Mouse (Mus musculus): Measurements from ENCODE around the gene Phf20. TPM values are rescaled to one million over a fixed set of nuclear protein-coding genes. Genes with fewer than 3 reads are reported as not detected.

The Phf20 gene
- polyA plus RNA-seq, 1 experiment = 10.9 TPM

DNA sequence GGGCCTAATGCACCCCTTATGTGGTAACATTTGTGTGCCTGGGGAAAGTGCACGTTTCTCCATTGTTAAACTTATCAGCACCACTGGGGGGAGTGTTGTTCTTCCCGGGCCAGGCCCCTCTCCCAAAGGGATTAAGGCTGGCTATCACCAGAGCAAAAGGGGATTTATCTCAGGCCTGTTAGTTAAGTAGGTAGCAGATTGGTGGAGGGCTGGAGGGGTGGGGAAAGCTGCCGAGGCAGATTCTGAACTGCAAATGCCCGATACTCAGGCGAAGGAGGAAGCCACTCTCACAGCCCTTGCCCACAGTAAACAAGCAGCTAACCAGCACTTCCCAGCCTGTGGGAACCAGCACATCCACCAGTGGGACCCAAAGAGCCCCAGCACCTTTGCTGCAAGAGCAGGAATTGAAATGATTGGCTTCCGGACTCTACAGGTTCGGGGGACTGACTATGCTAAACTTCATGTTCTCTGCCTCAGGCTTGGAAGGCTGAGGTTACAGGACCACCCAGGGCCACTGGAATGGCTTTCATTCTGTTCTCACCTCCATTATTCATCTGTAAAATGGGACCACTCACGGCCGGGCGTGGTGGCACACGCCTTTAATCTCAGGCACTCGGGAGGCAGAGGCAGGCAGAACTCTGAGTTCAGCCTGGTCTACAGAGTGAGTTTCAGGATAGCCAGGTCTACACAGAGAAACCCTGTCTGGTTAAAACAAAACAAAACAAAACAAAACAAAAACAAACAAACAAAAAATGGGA lies 148.7 kb downstream of the Phf20 start:
- TF ChIP-seq POLR2A (IDR thresholded peaks at IDR 0.05; ENCODE audit: low read depth, low read length) (no peak), CTCF (IDR thresholded peaks at IDR 0.05; ENCODE audit: extremely low read depth, insufficient read depth, insufficient read length, insufficient replicate concordance) (no peak)
- DNase-seq (ENCODE audit: low read depth in 1 of 2, low spot score in 2 of 2) = no peak
- Histone ChIP-seq H3K4me1 (ENCODE audit: control insufficient read depth, insufficient read depth, insufficient read length) (no peaks in the 10 kb centered on the region), H3K4me3 (ENCODE audit: extremely low read depth, insufficient read depth, insufficient read length) (no peak overlapping the region), H3K36me3 (ENCODE audit: control insufficient read depth, insufficient read depth, low read length) (no peaks in the 10 kb centered on the region), H3K27me3 (ENCODE audit: control insufficient read depth, insufficient read depth, low read length) (no peaks in the 10 kb centered on the region), H3K27ac (ENCODE audit: insufficient read depth, low read length) (no peak overlapping the region)
- WGBS = 61% methylated on average over 12 of the region's 12 CpGs

DNA sequence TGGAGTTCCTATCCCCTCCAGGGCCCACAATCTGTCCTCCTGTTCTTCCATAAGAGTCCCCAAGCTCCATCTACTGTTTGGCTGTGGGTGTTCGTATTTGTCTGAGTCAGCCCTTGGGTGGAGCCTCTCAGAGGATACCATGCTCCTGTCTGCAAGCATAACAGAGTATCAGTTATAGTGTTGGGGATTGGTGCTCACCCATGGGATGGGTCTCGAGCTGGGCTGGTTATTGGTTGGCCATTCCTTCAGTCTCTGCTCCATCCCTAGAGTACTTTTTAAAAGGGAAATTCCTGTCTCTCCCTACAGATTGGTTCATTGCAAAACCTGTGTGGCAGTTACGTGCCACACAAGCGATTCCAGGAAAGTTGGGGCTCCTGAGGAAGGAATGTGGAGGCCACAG lies 152.5 kb downstream of the Phf20 start:
- 86% methylated on average over 4 of the region's 4 CpGs for WGBS
- DNase-seq (ENCODE audit: low read depth in 1 of 2, low spot score in 2 of 2) = no peak
- TF ChIP-seq POLR2A (IDR thresholded peaks at IDR 0.05; ENCODE audit: low read depth, low read length) = no peak
- no peak for TF ChIP-seq CTCF (IDR thresholded peaks at IDR 0.05; ENCODE audit: extremely low read depth, insufficient read depth, insufficient read length, insufficient replicate concordance)

DNA sequence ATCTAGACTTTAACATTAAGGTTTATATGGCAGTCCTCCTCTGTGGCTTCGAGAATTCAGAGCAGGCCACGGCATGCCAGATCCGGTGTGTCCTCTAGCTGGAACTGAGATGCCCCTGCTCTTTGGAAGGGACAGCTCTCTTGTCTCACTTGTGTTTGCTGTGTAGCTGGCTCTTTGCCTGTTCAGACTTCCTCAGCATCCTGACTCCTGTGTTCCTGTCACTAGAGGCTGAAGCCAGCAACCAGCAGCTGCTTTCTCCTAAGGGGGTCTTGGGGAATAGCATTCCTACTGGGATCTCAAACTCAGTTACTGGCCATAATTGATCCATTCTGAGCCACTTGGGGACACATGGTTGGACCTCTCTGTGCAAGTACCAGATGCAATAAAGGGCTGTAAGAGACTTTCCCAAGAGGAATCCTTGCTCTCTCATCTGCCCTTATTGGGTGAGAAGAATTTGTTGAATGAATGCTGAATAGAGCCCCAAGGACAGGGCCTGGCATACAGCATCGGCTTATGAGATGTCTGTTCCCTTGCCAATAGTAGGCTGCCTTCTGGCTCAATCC lies 153.1 kb downstream of the Phf20 start:
- H3K4me1 ChIP-seq (ENCODE audit: control insufficient read depth, insufficient read depth, insufficient read length) = no peaks in the 10 kb centered on the region
- no peak overlapping the region for H3K27ac ChIP-seq (ENCODE audit: insufficient read depth, low read length)
- H3K27me3 ChIP-seq (ENCODE audit: control insufficient read depth, insufficient read depth, low read length) = no peaks in the 10 kb centered on the region
- H3K4me3 ChIP-seq (ENCODE audit: extremely low read depth, insufficient read depth, insufficient read length) = no peak overlapping the region
- 88% methylated on average over 4 of the region's 4 CpGs for WGBS
- TF ChIP-seq CTCF (IDR thresholded peaks at IDR 0.05; ENCODE audit: extremely low read depth, insufficient read depth, insufficient read length, insufficient replicate concordance) (no peak), POLR2A (IDR thresholded peaks at IDR 0.05; ENCODE audit: low read depth, low read length) (no peak)
- no peaks in the 10 kb centered on the region for H3K36me3 ChIP-seq (ENCODE audit: control insufficient read depth, insufficient read depth, low read length)
- no peak for DNase-seq (ENCODE audit: low read depth in 1 of 2, low spot score in 2 of 2)

More for the DNA sequence above, 152.5 kb downstream of the Phf20 start:
- Histone ChIP-seq H3K36me3 (ENCODE audit: control insufficient read depth, insufficient read depth, low read length) (no peaks in the 10 kb centered on the region), H3K4me3 (ENCODE audit: extremely low read depth, insufficient read depth, insufficient read length) (no peak overlapping the region), H3K4me1 (ENCODE audit: control insufficient read depth, insufficient read depth, insufficient read length) (no peaks in the 10 kb centered on the region), H3K27ac (ENCODE audit: insufficient read depth, low read length) (no peak overlapping the region), H3K27me3 (ENCODE audit: control insufficient read depth, insufficient read depth, low read length) (no peaks in the 10 kb centered on the region)

DNA sequence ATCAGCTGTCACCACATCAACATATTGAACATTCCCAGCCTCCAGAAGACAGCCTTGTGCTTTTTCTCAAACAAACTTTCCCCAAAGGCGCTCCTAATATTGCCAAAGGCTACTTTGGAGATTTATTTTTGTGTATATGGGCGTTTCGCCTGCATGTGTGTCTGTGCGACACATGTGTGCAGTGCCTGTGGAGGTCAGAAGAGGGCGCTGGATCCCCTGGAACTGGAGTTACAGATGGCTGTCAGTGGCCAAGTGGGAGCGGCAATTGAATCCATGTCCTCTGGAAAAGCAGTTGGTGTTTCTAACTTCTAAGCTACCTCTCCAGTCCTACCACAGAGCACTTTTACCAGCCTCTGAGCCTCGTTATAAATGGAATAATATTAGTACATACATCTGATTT lies 155.0 kb downstream of the Phf20 start:
- DNase-seq (ENCODE audit: low read depth in 1 of 2, low spot score in 2 of 2) = no peak
- no peak for TF ChIP-seq CTCF (IDR thresholded peaks at IDR 0.05; ENCODE audit: extremely low read depth, insufficient read depth, insufficient read length, insufficient replicate concordance)
- TF ChIP-seq POLR2A (IDR thresholded peaks at IDR 0.05; ENCODE audit: low read depth, low read length) = no peak
- Histone ChIP-seq H3K27ac (ENCODE audit: insufficient read depth, low read length) (no peak overlapping the region), H3K36me3 (ENCODE audit: control insufficient read depth, insufficient read depth, low read length) (no peaks in the 10 kb centered on the region), H3K4me3 (ENCODE audit: extremely low read depth, insufficient read depth, insufficient read length) (no peak overlapping the region), H3K4me1 (ENCODE audit: control insufficient read depth, insufficient read depth, insufficient read length) (no peaks in the 10 kb centered on the region), H3K27me3 (ENCODE audit: control insufficient read depth, insufficient read depth, low read length) (no peaks in the 10 kb centered on the region)
- WGBS = 86% methylated on average over 7 of the region's 7 CpGs

DNA sequence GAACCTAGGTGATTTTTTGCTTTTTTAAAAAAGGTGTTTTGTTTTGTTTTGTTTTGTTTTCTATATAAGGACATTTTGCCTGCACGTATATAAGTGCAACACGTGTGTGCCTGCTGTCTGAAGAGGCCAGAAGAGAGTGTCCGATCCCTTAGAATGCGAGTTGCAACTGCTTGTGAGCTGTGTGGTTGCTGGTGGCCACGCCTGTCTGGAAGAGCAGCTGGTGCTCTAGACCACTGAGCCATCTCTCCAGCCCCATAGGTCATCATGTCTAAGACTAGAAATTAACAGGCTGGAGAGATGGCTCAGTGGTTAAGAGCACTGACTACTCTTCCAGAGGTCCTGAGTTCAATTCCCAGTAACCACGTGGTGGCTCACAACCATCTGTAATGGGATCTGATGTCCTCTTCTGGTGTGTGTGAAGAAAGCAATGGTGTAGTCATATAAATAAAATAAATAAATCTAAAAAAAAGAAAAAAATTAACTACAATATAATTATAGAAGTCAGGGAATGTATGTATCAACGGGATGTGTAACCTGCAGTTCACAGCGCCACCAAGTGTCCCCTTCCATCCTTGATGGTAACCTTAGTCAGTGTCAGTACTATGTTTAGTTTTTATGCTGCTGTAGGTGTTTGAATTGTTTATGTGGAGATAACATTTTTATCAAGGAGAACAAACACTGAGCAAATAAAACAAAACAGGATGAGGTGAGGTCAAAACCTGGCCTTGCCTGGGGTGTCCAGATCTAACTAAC lies 156.3 kb downstream of the Phf20 start:
- no peak for DNase-seq (ENCODE audit: low read depth in 1 of 2, low spot score in 2 of 2)
- Histone ChIP-seq H3K27me3 (ENCODE audit: control insufficient read depth, insufficient read depth, low read length) (no peaks in the 10 kb centered on the region), H3K36me3 (ENCODE audit: control insufficient read depth, insufficient read depth, low read length) (no peaks in the 10 kb centered on the region), H3K4me3 (ENCODE audit: extremely low read depth, insufficient read depth, insufficient read length) (no peak overlapping the region), H3K27ac (ENCODE audit: insufficient read depth, low read length) (no peak overlapping the region), H3K4me1 (ENCODE audit: control insufficient read depth, insufficient read depth, insufficient read length) (no peaks in the 10 kb centered on the region)
- 72% methylated on average over 8 of the region's 8 CpGs for WGBS
- TF ChIP-seq CTCF (IDR thresholded peaks at IDR 0.05; ENCODE audit: extremely low read depth, insufficient read depth, insufficient read length, insufficient replicate concordance) = no peak
- TF ChIP-seq POLR2A (IDR thresholded peaks at IDR 0.05; ENCODE audit: low read depth, low read length) = no peak

DNA sequence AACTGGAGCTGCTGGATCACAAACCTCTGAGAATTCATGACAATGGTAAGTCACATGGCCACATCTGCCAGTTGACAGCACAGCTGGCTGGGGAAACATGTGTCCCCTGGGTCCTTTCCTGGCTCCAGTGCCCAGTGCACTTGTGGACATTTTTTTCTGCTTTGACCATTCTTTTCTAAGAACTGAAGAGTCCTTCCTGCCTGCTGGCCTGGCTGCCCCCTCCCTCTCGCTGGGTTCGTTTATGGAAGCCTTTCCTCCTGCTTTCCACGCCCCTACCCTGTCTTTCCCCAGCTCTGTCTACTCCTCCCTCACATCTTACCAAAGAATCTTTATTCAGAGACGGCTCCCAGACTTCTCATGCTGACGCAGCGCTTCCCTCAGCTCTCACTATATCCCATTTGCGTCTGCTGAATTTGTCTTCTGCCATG lies 157.0 kb downstream of the Phf20 start:
- no peak for DNase-seq (ENCODE audit: low read depth in 1 of 2, low spot score in 2 of 2)

More for the DNA sequence above, 157.0 kb downstream of the Phf20 start:
- H3K27me3 ChIP-seq (ENCODE audit: control insufficient read depth, insufficient read depth, low read length) = no peaks in the 10 kb centered on the region
- 73% methylated on average over 7 of the region's 7 CpGs for WGBS
- H3K4me1 ChIP-seq (ENCODE audit: control insufficient read depth, insufficient read depth, insufficient read length) = no peaks in the 10 kb centered on the region
- no peak overlapping the region for H3K27ac ChIP-seq (ENCODE audit: insufficient read depth, low read length)
- no peaks in the 10 kb centered on the region for H3K36me3 ChIP-seq (ENCODE audit: control insufficient read depth, insufficient read depth, low read length)
- no peak for TF ChIP-seq POLR2A (IDR thresholded peaks at IDR 0.05; ENCODE audit: low read depth, low read length)
- no peak for TF ChIP-seq CTCF (IDR thresholded peaks at IDR 0.05; ENCODE audit: extremely low read depth, insufficient read depth, insufficient read length, insufficient replicate concordance)
- no peak overlapping the region for H3K4me3 ChIP-seq (ENCODE audit: extremely low read depth, insufficient read depth, insufficient read length)

Data from spleen, adult 2 months (tissue).